Mouse (Mus musculus) heart, postnatal 0 days (tissue): ENCODE results near the gene Mss51.

Source experiments
- CTCF ChIP-seq: IDR thresholded peaks from 2 replicates; pipeline ENCODE4 v1.5.1; 2016; ENCODE audit warnings: antibody characterized with exemption, control low read depth, low read depth
- EP300 ChIP-seq: IDR thresholded peaks from 2 replicates; pipeline ENCODE4 v1.6.1; 2016; ENCODE audit warnings: antibody characterized with exemption, low read depth

- TF ChIP-seq CTCF (no peak), EP300 (no peak)
Observed at GRCm38 (mm10) chr14:20458378-20458777, 38.3 kb downstream of the Mss51 start.
